Mouse (Mus musculus): Measurements from ENCODE around the gene 1810043G02Rik. TPM values are rescaled to one million over a fixed set of nuclear protein-coding genes. Genes with fewer than 3 reads are reported as not detected.
A peak's percentile ranks its signal among the peaks of the same experiment; 100 is the strongest.
"Not testable (repeated sequence)": the region's sequence is repeated elsewhere in the genome, so short reads cannot be mapped to it uniquely, and the experiment has no call there.

1810043G02Rik gene
- total RNA-seq, 1 experiment: 8.4 TPM

DNA sequence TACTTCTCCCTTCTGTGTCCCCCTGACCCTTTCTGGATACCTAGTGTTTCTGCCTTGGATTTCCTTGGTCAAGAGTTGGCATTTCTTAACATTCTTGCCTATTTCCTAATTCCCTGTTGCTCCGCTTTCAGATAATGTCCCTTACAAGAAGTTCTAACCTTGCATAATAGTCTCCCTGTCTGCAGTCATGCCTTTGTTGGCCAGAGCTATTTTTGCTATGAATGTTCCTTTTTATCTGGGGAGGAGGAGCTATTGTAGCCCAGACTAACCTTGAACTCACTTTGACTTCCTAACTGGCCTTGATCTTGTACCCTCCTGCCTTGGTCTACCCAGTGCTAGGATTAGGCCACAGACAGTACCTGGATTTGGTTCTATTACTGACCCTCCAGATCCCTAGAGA lies 37.2 kb downstream of the 1810043G02Rik start:
- in situ Hi-C loops (cut with MboI; ENCODE audit: low sequenced_read_pairs in 2 of 2, unreplicated experiment in 2 of 2): no loop called here

DNA sequence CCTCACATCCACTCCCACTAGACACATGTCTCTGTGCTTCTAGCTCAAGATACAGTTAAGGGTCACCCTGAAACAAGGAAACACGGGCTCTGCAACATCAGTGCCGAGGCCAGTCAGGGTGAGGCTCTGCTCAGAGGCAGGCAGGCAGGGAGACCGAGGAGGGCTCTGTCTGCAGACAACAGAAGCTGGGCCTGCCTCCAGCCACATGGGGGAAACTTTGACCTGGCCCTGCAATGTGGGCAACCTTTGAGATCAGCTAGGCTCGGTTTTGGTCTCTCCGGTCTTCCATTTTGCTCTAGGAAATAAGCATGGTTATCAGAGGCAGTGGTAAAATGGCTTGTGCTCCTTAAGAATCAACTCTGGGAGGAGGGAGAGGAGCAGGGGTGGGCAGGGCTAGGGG lies 38.0 kb downstream of the 1810043G02Rik start:
- no peak overlapping the region for H3K27ac ChIP-seq (ENCODE audit: insufficient read depth, low read depth, low read length, poor library complexity, severe bottlenecking)
- peak overlapping the region; percentile 28; the same call in 1 of the 2 replicates for H3K9ac ChIP-seq (ENCODE audit: insufficient read depth, low read depth, low read length, poor library complexity, severe bottlenecking)
- no peak for DNase-seq (ENCODE audit: low read depth, low spot score)
- no peak for TF ChIP-seq ZNF384 (IDR thresholded peaks at IDR 0.05; ENCODE audit: low read depth, low read length)
- no peak for TF ChIP-seq ZC3H11A (IDR thresholded peaks at IDR 0.05; ENCODE audit: borderline replicate concordance, low read depth, low read length)
- TF ChIP-seq MAFK (IDR thresholded peaks at IDR 0.05; ENCODE audit: insufficient read depth, low read depth, low read length): no peak
- TF ChIP-seq CHD2 (IDR thresholded peaks at IDR 0.05; ENCODE audit: low read depth, low read length): no peak
- no peak for TF ChIP-seq HCFC1 (IDR thresholded peaks at IDR 0.05; ENCODE audit: borderline replicate concordance, insufficient read depth, low read length)
- in situ Hi-C loops (cut with MboI; ENCODE audit: low sequenced_read_pairs in 2 of 2, unreplicated experiment in 2 of 2): no loop called here
- H3K4me1 ChIP-seq (ENCODE audit: control insufficient read depth in 2 of 2, insufficient read depth in 2 of 2, low read length in 2 of 2, poor library complexity in 1 of 2): peaks cover 0 to 8% of the 10 kb centered on the region in 2 experiments; a peak in 1 of 4 replicates
- peaks cover 3% of the 10 kb centered on the region; the same call in 1 of the 2 replicates for H3K36me3 ChIP-seq (ENCODE audit: control insufficient read depth, insufficient read depth, low read length, poor library complexity, severe bottlenecking)
- no peak overlapping the region for H3K4me3 ChIP-seq (ENCODE audit: insufficient read depth in 1 of 2, low read depth in 1 of 2, low read length in 2 of 2, poor library complexity in 1 of 2, severe bottlenecking in 1 of 2)
- H3K9me3 ChIP-seq (ENCODE audit: control insufficient read depth, insufficient read depth, low read depth, low read length): no peaks in the 10 kb centered on the region; the same call in 1 of the 2 replicates

More for the DNA sequence above, 37.2 kb downstream of the 1810043G02Rik start:
- Histone ChIP-seq H3K27ac (ENCODE audit: insufficient read depth, low read depth, low read length, poor library complexity, severe bottlenecking) (no peak overlapping the region), H3K4me1 (ENCODE audit: control insufficient read depth in 2 of 2, insufficient read depth in 2 of 2, low read length in 2 of 2, poor library complexity in 1 of 2) (peaks cover 0 to 8% of the 10 kb centered on the region in 2 experiments; a peak in 1 of 4 replicates), H3K9ac (ENCODE audit: insufficient read depth, low read depth, low read length, poor library complexity, severe bottlenecking) (no peak overlapping the region), H3K4me3 (ENCODE audit: insufficient read depth in 1 of 2, low read depth in 1 of 2, low read length in 2 of 2, poor library complexity in 1 of 2, severe bottlenecking in 1 of 2) (no peak overlapping the region), H3K36me3 (ENCODE audit: control insufficient read depth, insufficient read depth, low read length, poor library complexity, severe bottlenecking) (peaks cover 3% of the 10 kb centered on the region; the same call in 1 of the 2 replicates), H3K9me3 (ENCODE audit: control insufficient read depth, insufficient read depth, low read depth, low read length) (no peaks in the 10 kb centered on the region; the same call in 1 of the 2 replicates)
- DNase-seq (ENCODE audit: low read depth, low spot score): no peak
- TF ChIP-seq CHD2 (IDR thresholded peaks at IDR 0.05; ENCODE audit: low read depth, low read length) (no peak), ZNF384 (IDR thresholded peaks at IDR 0.05; ENCODE audit: low read depth, low read length) (no peak), HCFC1 (IDR thresholded peaks at IDR 0.05; ENCODE audit: borderline replicate concordance, insufficient read depth, low read length) (no peak), MAFK (IDR thresholded peaks at IDR 0.05; ENCODE audit: insufficient read depth, low read depth, low read length) (no peak), ZC3H11A (IDR thresholded peaks at IDR 0.05; ENCODE audit: borderline replicate concordance, low read depth, low read length) (no peak)

DNA sequence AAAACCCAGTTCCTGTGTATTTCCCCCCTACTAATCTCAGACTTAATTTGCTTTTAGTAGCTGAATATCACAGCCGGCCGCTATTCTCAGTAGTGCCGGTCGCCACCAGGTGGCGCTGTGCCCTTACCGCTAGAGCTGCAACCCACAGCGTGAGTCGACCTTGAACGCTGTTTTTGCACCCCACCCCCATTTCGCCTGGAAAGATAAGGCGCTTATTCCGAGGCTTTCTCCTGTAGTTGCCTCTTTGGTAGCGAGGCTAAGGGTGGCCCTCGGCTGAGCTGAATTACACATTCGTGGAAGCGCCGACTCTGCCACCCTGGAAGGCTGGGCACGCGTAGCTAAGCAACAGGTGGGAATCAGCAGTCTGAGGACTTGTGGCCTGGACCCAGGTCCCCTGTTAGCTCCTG lies 40.5 kb downstream of the 1810043G02Rik start:
- no peaks in the 10 kb centered on the region; the same call in 1 of the 2 replicates for H3K9me3 ChIP-seq (ENCODE audit: control insufficient read depth, insufficient read depth, low read depth, low read length)
- in situ Hi-C loops (cut with MboI; ENCODE audit: low sequenced_read_pairs in 2 of 2, unreplicated experiment in 2 of 2): no loop called here
- peaks cover 0 to 8% of the 10 kb centered on the region in 2 experiments; a peak in 1 of 4 replicates for H3K4me1 ChIP-seq (ENCODE audit: control insufficient read depth in 2 of 2, insufficient read depth in 2 of 2, low read length in 2 of 2, poor library complexity in 1 of 2)
- peak; percentile 40; the same call in 1 of the 2 replicates for TF ChIP-seq ZC3H11A (IDR thresholded peaks at IDR 0.05; ENCODE audit: borderline replicate concordance, low read depth, low read length)
- TF ChIP-seq HCFC1 (IDR thresholded peaks at IDR 0.05; ENCODE audit: borderline replicate concordance, insufficient read depth, low read length): no peak
- no peak for TF ChIP-seq MAFK (IDR thresholded peaks at IDR 0.05; ENCODE audit: insufficient read depth, low read depth, low read length)
- no peak for DNase-seq (ENCODE audit: low read depth, low spot score)
- no peak overlapping the region for H3K4me3 ChIP-seq (ENCODE audit: insufficient read depth in 1 of 2, low read depth in 1 of 2, low read length in 2 of 2, poor library complexity in 1 of 2, severe bottlenecking in 1 of 2)
- H3K9ac ChIP-seq (ENCODE audit: insufficient read depth, low read depth, low read length, poor library complexity, severe bottlenecking): no peak overlapping the region
- H3K36me3 ChIP-seq (ENCODE audit: control insufficient read depth, insufficient read depth, low read length, poor library complexity, severe bottlenecking): peaks cover 3% of the 10 kb centered on the region; the same call in 1 of the 2 replicates
- no peak overlapping the region for H3K27ac ChIP-seq (ENCODE audit: insufficient read depth, low read depth, low read length, poor library complexity, severe bottlenecking)

DNA sequence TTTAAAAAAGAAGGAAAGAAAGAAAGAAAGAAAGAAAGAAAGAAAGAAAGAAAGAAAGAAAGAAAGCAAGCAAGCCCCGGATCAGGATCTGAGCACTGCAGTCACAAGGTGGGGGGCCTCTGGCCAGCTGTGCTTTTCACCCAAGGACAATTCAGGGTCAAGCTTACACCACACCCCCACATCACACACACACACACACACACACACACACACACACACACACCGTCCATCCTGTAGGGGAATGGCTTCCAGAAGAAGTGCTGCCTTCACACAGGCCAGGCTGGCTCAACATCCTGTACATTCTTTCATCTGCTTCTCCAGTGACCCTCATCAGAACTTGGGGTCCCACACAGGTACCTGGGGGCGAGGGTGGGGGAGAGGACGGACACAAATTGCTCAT lies 41.0 kb downstream of the 1810043G02Rik start:
- no peak overlapping the region for H3K4me3 ChIP-seq (ENCODE audit: insufficient read depth in 1 of 2, low read depth in 1 of 2, low read length in 2 of 2, poor library complexity in 1 of 2, severe bottlenecking in 1 of 2)
- H3K9me3 ChIP-seq (ENCODE audit: control insufficient read depth, insufficient read depth, low read depth, low read length): no peaks in the 10 kb centered on the region; the same call in 1 of the 2 replicates
- no peak overlapping the region for H3K9ac ChIP-seq (ENCODE audit: insufficient read depth, low read depth, low read length, poor library complexity, severe bottlenecking)
- H3K4me1 ChIP-seq (ENCODE audit: control insufficient read depth in 2 of 2, insufficient read depth in 2 of 2, low read length in 2 of 2, poor library complexity in 1 of 2): peaks cover 0 to 8% of the 10 kb centered on the region in 2 experiments; a peak in 1 of 4 replicates
- DNase-seq (ENCODE audit: low read depth, low spot score): no peak
- no peak overlapping the region for H3K27ac ChIP-seq (ENCODE audit: insufficient read depth, low read depth, low read length, poor library complexity, severe bottlenecking)
- no peak for TF ChIP-seq ZNF384 (IDR thresholded peaks at IDR 0.05; ENCODE audit: low read depth, low read length)
- TF ChIP-seq HCFC1 (IDR thresholded peaks at IDR 0.05; ENCODE audit: borderline replicate concordance, insufficient read depth, low read length): no peak
- TF ChIP-seq MAFK (IDR thresholded peaks at IDR 0.05; ENCODE audit: insufficient read depth, low read depth, low read length): no peak
- no peak for TF ChIP-seq CHD2 (IDR thresholded peaks at IDR 0.05; ENCODE audit: low read depth, low read length)
- TF ChIP-seq ZC3H11A (IDR thresholded peaks at IDR 0.05; ENCODE audit: borderline replicate concordance, low read depth, low read length): no peak
- in situ Hi-C loops (cut with MboI; ENCODE audit: low sequenced_read_pairs in 2 of 2, unreplicated experiment in 2 of 2): no loop called here
- H3K36me3 ChIP-seq (ENCODE audit: control insufficient read depth, insufficient read depth, low read length, poor library complexity, severe bottlenecking): peaks cover 3% of the 10 kb centered on the region; the same call in 1 of the 2 replicates

DNA sequence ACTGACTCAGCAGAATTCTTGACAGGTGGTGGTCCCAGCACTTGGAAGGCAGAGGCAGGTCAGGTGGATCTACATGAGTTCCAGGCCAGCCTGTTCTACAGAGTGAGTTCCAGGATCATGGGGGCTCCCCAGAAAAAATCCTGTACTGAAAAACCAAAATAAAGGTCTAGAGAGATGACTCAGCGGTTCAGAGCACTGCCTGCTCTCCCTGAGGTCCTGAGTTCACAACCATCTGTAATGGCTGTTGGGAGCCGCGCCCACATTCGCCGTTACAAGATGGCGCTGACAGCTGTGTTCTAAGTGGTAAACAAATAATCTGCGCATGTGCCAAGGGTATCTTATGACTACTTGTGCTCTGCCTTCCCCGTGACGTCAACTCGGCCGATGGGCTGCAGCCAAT lies 41.7 kb downstream of the 1810043G02Rik start:
- in situ Hi-C loops (cut with MboI; ENCODE audit: low sequenced_read_pairs in 2 of 2, unreplicated experiment in 2 of 2): loop anchor here in 1 of 2 experiments (10.0 kb wide), 1 partner anchor 145 kb away; the partner anchor contains the start of gene D10Jhu81e
- not testable (repeated sequence) for H3K4me3 ChIP-seq (ENCODE audit: insufficient read depth in 1 of 2, low read depth in 1 of 2, low read length in 2 of 2, poor library complexity in 1 of 2, severe bottlenecking in 1 of 2); H3K9me3 ChIP-seq (ENCODE audit: control insufficient read depth, insufficient read depth, low read depth, low read length); H3K27ac ChIP-seq (ENCODE audit: insufficient read depth, low read depth, low read length, poor library complexity, severe bottlenecking); H3K4me1 ChIP-seq (ENCODE audit: control insufficient read depth in 2 of 2, insufficient read depth in 2 of 2, low read length in 2 of 2, poor library complexity in 1 of 2); DNase-seq (ENCODE audit: low read depth, low spot score); H3K9ac ChIP-seq (ENCODE audit: insufficient read depth, low read depth, low read length, poor library complexity, severe bottlenecking); H3K36me3 ChIP-seq (ENCODE audit: control insufficient read depth, insufficient read depth, low read length, poor library complexity, severe bottlenecking)

GRCm38 (mm10) chr10:78025453-78025852 lies 47.1 kb downstream of the 1810043G02Rik start:
- H3K9ac ChIP-seq (ENCODE audit: insufficient read depth, low read depth, low read length, poor library complexity, severe bottlenecking); DNase-seq (ENCODE audit: low read depth, low spot score); H3K27ac ChIP-seq (ENCODE audit: insufficient read depth, low read depth, low read length, poor library complexity, severe bottlenecking); H3K4me3 ChIP-seq (ENCODE audit: insufficient read depth in 1 of 2, low read depth in 1 of 2, low read length in 2 of 2, poor library complexity in 1 of 2, severe bottlenecking in 1 of 2); H3K9me3 ChIP-seq (ENCODE audit: control insufficient read depth, insufficient read depth, low read depth, low read length); H3K4me1 ChIP-seq (ENCODE audit: control insufficient read depth in 2 of 2, insufficient read depth in 2 of 2, low read length in 2 of 2, poor library complexity in 1 of 2): not testable (repeated sequence)
- in situ Hi-C loops (cut with MboI; ENCODE audit: low sequenced_read_pairs in 2 of 2, unreplicated experiment in 2 of 2): loop anchor here (5.0 to 10.0 kb wide), 2 partner anchors 137 to 139 kb away; partner anchors contain the start of gene D10Jhu81e (in 1 of the 2)
- peaks cover 17% of the 10 kb centered on the region for H3K36me3 ChIP-seq (ENCODE audit: control insufficient read depth, insufficient read depth, low read length, poor library complexity, severe bottlenecking)
